Comparison of ENCODE assay signal across 7 mouse cellular contexts in genomic region chr5:35925171-35925634, GRCm38 (mm10). TPM values are rescaled to one million over a fixed set of nuclear protein-coding genes. Genes with fewer than 3 reads are reported as not detected.
A peak's percentile ranks its signal among the peaks of the same experiment; 100 is the strongest.
DNase-seq lines count a peak whose midpoint lies in the region; ATAC-seq lines count a peak whose summit lies in the region.

No protein-coding gene starts in this region.

- DNase-seq in cerebellum, adult 18-20 months = peak; percentile 52 to 59
- peak; percentile 48 for DNase-seq in embryo, embryonic 11 days
- DNase-seq in kidney, postnatal 10 days = peak; percentile 75
- no peak for DNase-seq in ovary, postnatal 10 days (ENCODE audit: low spot score)
- no peak for DNase-seq in adrenal gland, postnatal 36 days

- peaks cover 67% of the 10 kb centered on the region for H3K4me1 ChIP-seq in heart, embryonic 11.5 days (ENCODE audit: control insufficient read depth, insufficient read depth, low read length)
- H3K4me1 ChIP-seq in midbrain, embryonic 15.5 days = peaks cover 70% of the 10 kb centered on the region

- no peaks in the 10 kb centered on the region for H3K9me3 ChIP-seq in heart, embryonic 11.5 days (replicated peaks; ENCODE audit: control insufficient read depth, low read length)
- no peaks in the 10 kb centered on the region for H3K9me3 ChIP-seq in midbrain, embryonic 15.5 days

- WGBS in heart, embryonic 11.5 days (ENCODE audit: insufficient replicate concordance) = 48% methylated on average over 12 of the region's 12 CpGs
- 38% methylated on average over 12 of the region's 12 CpGs for WGBS in midbrain, embryonic 15.5 days

- H3K4me3 ChIP-seq in heart, embryonic 11.5 days (ENCODE audit: low read depth, low read length) = no peak overlapping the region
- no peak overlapping the region for H3K4me3 ChIP-seq in midbrain, embryonic 15.5 days

- H3K36me3 ChIP-seq in heart, embryonic 11.5 days (ENCODE audit: control insufficient read depth, insufficient read depth, low read length) = no peaks in the 10 kb centered on the region
- no peaks in the 10 kb centered on the region for H3K36me3 ChIP-seq in midbrain, embryonic 15.5 days (replicated peaks)

- no peak for ATAC-seq in heart, embryonic 11.5 days (replicated peaks; ENCODE audit: insufficient number of reproducible peaks, low FRiP score, low TSS enrichment)
- ATAC-seq in midbrain, embryonic 15.5 days (replicated peaks) = 0 out of 2 replicates have a peak, but pooled peaks have one; percentile 15

- H3K9ac ChIP-seq in heart, embryonic 11.5 days (ENCODE audit: low read depth, low read length) = peak overlapping the region; percentile 22; the same call in 1 of the 2 replicates
- H3K9ac ChIP-seq in midbrain, embryonic 15.5 days = no peak overlapping the region

- H3K27me3 ChIP-seq in heart, embryonic 11.5 days (ENCODE audit: control insufficient read depth, insufficient read depth, low read length) = no peaks in the 10 kb centered on the region
- no peaks in the 10 kb centered on the region for H3K27me3 ChIP-seq in midbrain, embryonic 15.5 days (replicated peaks)

- peak overlapping the region; percentile 22; the same call in 1 of the 2 replicates for H3K4me2 ChIP-seq in heart, embryonic 11.5 days
- H3K4me2 ChIP-seq in midbrain, embryonic 15.5 days = no peak overlapping the region

- H3K27ac ChIP-seq in heart, embryonic 11.5 days (ENCODE audit: low read depth, low read length) = peak overlapping the region; percentile 31
- H3K27ac ChIP-seq in midbrain, embryonic 15.5 days = peak overlapping the region; percentile 25; the same call in 1 of the 2 replicates

RNA-seq across cellular contexts. Expression of gene Afap1, which starts 32.1 kb away (rescaled TPM):
- polyA plus RNA-seq in heart, embryonic 11.5 days (2014; fragmentation: Nextera tagmentation; extraction: Ambion mirVana) = 19.9 and 24.8 TPM in 2 replicates
- polyA plus RNA-seq in midbrain, embryonic 15.5 days (2015; fragmentation: Nextera tagmentation; extraction: Ambion mirVana) = 71.1 and 76.9 TPM in 2 replicates
- total RNA-seq in adrenal gland, postnatal 36 days (2021) = 10 to 100 TPM; 21.1 to 25.9 TPM

Comparison
In these comparisons a context has a peak if more than half of its experiments do, and no peak if none do; other contexts are left out.
1. DNase-seq: peak in cerebellum, adult 18-20 months (2 of 2), embryo, embryonic 11 days (single experiment) and kidney, postnatal 10 days (single experiment); none in ovary, postnatal 10 days (single experiment) and adrenal gland, postnatal 36 days (0 of 2).